Mouse (Mus musculus) heart, adult 2 months (tissue): ENCODE measurements around the gene Gm21860.
"Not testable (repeated sequence)": the region's sequence is repeated elsewhere in the genome, so short reads cannot be mapped to it uniquely, and the experiment has no call there.

Experiments
- CTCF ChIP-seq: fragments of 200-600 bp; IDR thresholded peaks from 2 replicates; pipeline ENCODE4 v1.8.1; 2022; ENCODE audit warnings: antibody characterized with exemption, mild to moderate bottlenecking, moderate library complexity
- EP300 ChIP-seq: fragments of 200-500 bp; IDR thresholded peaks from 2 replicates; pipeline ENCODE4 v1.6.1; 2011; ENCODE audit warnings: low read depth, low read length, control low read depth; ENCODE audit not compliant: insufficient read depth
- POLR2A ChIP-seq: fragments of 200-500 bp; IDR thresholded peaks from 2 replicates; pipeline ENCODE4 v1.6.1; 2011; ENCODE audit warnings: mild to moderate bottlenecking, low read depth, low read length, control low read depth; ENCODE audit not compliant: insufficient read depth

DNA sequence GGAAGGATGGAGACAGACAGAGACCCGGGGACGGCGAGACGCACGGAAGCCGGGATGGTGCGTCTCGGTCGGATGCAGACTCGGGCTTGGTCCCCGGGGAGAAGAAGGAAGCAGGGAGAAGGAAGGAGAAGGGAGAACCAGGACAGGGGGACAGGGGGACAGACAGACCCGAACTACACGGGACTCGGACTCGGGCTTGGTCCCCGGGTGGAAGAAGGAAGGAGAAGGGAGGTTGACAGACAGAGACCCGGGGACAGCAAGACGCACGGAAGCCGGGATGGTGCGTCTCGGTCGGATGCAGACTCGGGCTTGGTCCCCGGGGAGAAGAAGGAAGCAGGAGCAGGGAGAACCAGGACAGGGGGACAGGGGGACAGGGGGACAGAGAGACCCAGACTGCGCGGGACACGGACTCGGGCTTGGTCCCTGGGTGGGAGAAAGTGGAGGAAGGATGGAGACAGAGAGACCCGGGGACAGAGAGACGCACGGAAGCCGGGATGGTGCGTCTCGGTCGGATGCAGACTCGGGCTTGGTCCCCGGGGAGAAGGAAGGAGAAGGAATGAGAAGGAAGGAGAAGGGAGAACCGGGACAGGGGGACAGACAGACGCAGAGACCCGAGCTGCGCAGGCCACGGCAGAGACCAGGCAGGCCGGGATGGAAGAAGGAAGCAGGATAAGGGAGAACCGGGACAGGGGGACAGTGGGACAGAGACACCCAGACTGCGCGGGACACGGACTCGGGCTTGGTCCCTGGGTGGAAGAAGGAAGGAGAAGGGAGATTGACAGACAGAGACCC, 12.2 kb downstream of the Gm21860 start:
- not testable (repeated sequence) for TF ChIP-seq CTCF, EP300, POLR2A
